Mouse (Mus musculus) limb, embryonic 15.5 days (tissue): ENCODE measurements at regions not wholly inside any gene's neighbourhood (a gene's known extent, or its start where the extent isn't known, plus 50 kb on each side); places are given as distances from the start of the nearest gene placed in this dataset.
A peak's percentile ranks its signal among the peaks of the same experiment; 100 is the strongest.

Experiments
- ATAC-seq: fragments of 200-750 bp; cut with Nextera tagmentation; 2 replicates; pipeline ENCODE4 v1.8.0; 2017; ENCODE audit warnings: low read depth, moderate TSS enrichment; ENCODE audit not compliant: insufficient number of reproducible peaks, low FRiP score, low TSS enrichment
- H3K27ac ChIP-seq: fragments of 300-500 bp; sonication (generic); 2 replicates; pipeline ENCODE4 v1.5.1; 2015; ENCODE audit warnings: moderate library complexity, mild to moderate bottlenecking, inconsistent platforms
- H3K27me3 ChIP-seq: fragments of 300-500 bp; sonication (generic); 2 replicates; pipeline ENCODE4 v1.6.1; 2015; ENCODE audit warnings: inconsistent platforms
- H3K36me3 ChIP-seq: fragments of 300-500 bp; sonication (generic); 2 replicates; pipeline ENCODE4 v1.6.1; 2015; ENCODE audit warnings: inconsistent platforms
- H3K4me1 ChIP-seq: fragments of 300-500 bp; sonication (generic); 2 replicates; pipeline ENCODE4 v1.6.1; 2015; ENCODE audit warnings: inconsistent platforms
- H3K4me2 ChIP-seq: fragments of 300-500 bp; sonication (generic); 2 replicates; pipeline ENCODE4 v1.6.1; 2015; ENCODE audit warnings: mild to moderate bottlenecking, inconsistent platforms
- H3K4me3 ChIP-seq: fragments of 300-500 bp; sonication (generic); 2 replicates; pipeline ENCODE4 v1.5.1; 2015; ENCODE audit warnings: mild to moderate bottlenecking, inconsistent platforms
- H3K9ac ChIP-seq: fragments of 300-500 bp; sonication (generic); 2 replicates; pipeline ENCODE4 v1.6.1; 2015; ENCODE audit warnings: inconsistent platforms
- H3K9me3 ChIP-seq: fragments of 300-500 bp; sonication (generic); 2 replicates; pipeline ENCODE4 v1.6.1; 2016; ENCODE audit warnings: inconsistent platforms
- WGBS: fragments of 180-500 bp; shearing (Covaris S2); methylation state at CpG from one replicate; pipeline ENCODE4 v1.1.7; 2015; 5-methylcytosine and 5-hydroxymethylcytosine counted together

DNA sequence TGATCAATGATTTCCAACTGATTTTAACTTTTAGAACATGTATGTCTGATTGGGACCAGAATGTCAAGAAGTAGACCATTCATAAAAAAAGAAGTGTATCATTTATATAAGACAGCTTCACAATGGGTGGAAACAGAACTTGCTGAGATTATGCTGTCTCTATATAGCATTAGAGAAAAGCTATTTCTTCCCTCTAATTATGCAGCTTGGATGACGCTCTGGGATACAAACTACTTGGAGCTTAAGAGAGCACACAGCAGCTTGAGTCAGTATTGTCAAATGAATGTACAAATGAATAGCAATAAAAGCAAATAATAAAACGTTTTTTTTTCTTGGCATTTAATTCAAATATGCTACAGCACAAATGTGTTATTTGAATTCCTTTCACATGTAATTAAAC is 428.7 kb downstream of the Hace1 start:
- H3K9me3 ChIP-seq = no peaks in the 10 kb centered on the region
- H3K27ac ChIP-seq = no peak overlapping the region
- no peak for ATAC-seq
- 48% methylated on average over 2 of the region's 2 CpGs for WGBS
- no peaks in the 10 kb centered on the region for H3K36me3 ChIP-seq
- H3K27me3 ChIP-seq = no peaks in the 10 kb centered on the region
- H3K4me3 ChIP-seq = no peak overlapping the region
- H3K4me2 ChIP-seq = no peak overlapping the region
- no peak overlapping the region for H3K9ac ChIP-seq
- H3K4me1 ChIP-seq = no peaks in the 10 kb centered on the region

DNA sequence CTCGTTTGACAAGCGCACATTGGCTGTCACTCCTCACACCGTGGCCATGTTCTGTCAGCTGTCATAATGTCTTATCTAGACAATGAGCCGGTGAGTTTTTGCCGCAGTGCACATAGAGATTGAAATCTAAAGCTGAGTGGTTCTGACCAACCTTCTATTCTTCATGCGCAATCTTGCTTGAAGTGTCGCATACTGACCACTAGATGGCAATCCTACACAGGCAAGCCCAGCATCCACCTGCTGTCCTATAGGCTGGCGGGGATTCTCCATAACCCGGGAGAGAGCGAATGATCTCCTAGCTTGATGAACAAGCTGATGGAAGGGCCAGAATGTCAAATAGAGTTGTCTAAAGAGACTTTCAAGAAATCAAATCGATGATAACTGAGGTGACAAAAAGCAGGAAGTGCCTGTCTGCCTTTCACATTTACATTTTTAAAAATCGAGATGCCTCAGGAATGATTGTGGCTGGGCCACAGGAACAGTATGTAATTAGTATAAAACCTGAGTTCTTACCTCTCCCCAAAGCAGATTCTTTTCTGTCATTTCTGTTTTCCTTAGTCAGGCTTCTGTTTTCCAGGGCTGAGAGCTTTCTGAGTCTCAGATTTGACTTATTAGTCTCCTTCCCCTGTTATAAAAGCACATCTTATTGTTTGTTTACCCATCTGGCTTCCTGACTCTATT is 434.4 kb downstream of the Hace1 start:
- Histone ChIP-seq H3K9ac (no peak overlapping the region), H3K27me3 (no peaks in the 10 kb centered on the region), H3K36me3 (no peaks in the 10 kb centered on the region), H3K4me3 (no peak overlapping the region), H3K4me1 (peaks cover 5% of the 10 kb centered on the region; the same call in 1 of the 2 replicates), H3K4me2 (no peak overlapping the region), H3K9me3 (no peaks in the 10 kb centered on the region), H3K27ac (no peak overlapping the region)
- WGBS = 22% methylated on average over 12 of the region's 12 CpGs
- no peak for ATAC-seq

DNA sequence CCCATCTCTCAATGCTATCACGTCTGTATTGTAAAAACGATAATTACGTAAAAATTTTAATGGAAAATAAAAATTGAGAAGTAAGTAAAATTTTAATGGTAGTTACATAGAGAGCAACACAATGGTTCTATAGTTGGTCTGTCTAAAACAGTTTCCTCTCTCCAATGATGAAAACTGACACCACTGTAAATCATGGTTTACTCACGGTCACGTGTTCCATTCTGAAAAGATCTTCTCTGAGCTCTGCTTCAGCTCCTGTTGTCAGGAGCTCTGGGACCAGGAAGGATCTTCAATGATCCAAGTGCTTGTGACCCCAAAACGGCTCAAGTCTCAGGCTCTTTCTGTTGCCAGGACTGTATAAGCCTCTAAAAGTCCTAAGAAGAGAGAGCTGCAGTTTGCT is 435.0 kb downstream of the Hace1 start:
- H3K36me3 ChIP-seq = no peaks in the 10 kb centered on the region
- no peak overlapping the region for H3K27ac ChIP-seq
- H3K4me1 ChIP-seq = peaks cover 5% of the 10 kb centered on the region; the same call in 1 of the 2 replicates
- no peaks in the 10 kb centered on the region for H3K9me3 ChIP-seq
- H3K27me3 ChIP-seq = no peaks in the 10 kb centered on the region
- no peak for ATAC-seq
- no peak overlapping the region for H3K9ac ChIP-seq
- no peak overlapping the region for H3K4me3 ChIP-seq
- H3K4me2 ChIP-seq = no peak overlapping the region
- WGBS = 57% methylated on average over 6 of the region's 6 CpGs

DNA sequence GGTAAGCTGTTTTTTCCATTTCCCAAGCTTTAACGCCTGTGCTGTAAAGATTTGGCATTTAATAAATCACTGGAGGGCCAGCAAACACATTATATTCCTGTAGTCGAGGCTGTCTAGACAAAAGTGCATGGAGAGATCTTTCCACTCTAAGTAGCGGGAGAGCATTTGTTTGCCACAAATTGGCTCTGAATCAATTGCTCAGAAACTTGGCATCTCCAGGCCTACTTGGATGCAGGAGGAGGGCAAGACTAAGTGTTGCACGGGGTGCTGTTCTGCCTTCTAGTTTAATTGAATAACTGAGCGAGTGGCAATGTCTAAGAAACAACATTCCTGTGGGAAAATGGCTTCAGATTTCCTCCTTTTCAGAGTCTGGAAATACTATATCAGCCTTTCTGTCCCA is 438.7 kb downstream of the Hace1 start:
- H3K9me3 ChIP-seq = no peaks in the 10 kb centered on the region
- WGBS = 27% methylated on average over 5 of the region's 5 CpGs
- H3K4me1 ChIP-seq = peaks cover 5% of the 10 kb centered on the region; the same call in 1 of the 2 replicates
- no peaks in the 10 kb centered on the region for H3K27me3 ChIP-seq
- H3K4me3 ChIP-seq = no peak overlapping the region
- no peaks in the 10 kb centered on the region for H3K36me3 ChIP-seq
- no peak overlapping the region for H3K4me2 ChIP-seq
- H3K27ac ChIP-seq = no peak overlapping the region
- 0 out of 2 replicates have a peak, but pooled peaks have one; percentile 55 for ATAC-seq
- H3K9ac ChIP-seq = no peak overlapping the region

DNA sequence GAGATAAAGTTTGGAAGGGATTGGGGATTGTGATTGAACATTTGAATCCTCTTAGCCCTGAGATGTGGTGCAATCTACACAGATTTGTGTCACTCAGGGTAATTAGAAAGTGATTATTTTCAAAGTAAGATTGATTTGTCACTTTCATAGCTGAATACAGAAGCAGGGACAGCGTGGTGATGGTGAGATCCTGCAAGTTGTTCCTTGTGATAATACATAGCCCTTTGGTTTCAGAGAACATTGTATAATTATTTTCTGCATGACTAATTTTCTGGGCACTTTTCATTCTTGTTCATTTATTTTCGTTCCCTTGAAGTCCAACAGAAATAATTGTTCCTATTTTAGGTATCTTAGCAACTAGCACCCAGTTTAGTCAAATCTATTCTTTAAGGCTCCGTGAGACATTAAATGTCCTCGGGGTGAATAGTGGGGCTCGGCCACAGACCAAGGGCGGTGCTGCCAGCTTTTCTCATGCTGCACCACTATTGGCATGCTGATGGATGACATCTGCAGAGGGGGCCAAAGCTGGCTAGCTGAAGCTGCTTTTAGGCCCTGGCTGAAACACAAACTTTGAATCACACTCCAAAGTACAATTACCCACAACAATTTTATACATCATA is 468.0 kb downstream of the Hace1 start:
- ATAC-seq = no peak

DNA sequence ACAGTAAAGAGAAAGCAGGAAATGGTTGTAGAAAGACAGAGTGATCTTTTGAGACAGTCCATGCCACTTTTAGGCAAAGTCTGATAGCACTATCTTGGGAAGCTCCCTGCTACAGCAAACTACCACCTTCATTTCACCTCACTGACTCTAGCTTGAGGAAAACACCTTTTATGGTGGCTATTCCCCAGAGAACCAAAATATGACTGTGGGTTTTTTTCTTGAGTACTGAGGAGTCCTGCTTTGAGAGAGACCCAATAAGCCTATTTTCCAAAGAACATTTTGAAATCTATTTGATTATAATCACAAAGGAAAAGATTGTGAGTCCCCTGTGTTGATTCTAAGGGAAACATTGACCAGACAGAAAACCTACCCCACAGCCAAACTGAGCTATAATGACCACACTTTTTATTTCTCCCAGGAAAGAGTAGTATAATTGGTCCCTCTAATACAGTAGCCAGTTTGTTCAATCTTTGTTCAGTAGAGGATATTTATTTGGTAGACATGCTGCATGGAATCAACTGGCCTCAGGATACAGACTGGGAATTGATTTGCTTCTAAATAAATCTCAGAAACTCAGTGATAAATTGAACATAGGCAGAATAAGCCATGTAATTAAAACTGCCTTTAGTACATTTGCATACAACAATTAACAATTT is 468.6 kb downstream of the Hace1 start:
- Histone ChIP-seq H3K27me3 (no peaks in the 10 kb centered on the region), H3K9me3 (no peaks in the 10 kb centered on the region)
- no peak for ATAC-seq

More for the DNA sequence above, 468.0 kb downstream of the Hace1 start:
- Histone ChIP-seq H3K4me1 (no peaks in the 10 kb centered on the region), H3K9me3 (no peaks in the 10 kb centered on the region), H3K36me3 (no peaks in the 10 kb centered on the region), H3K4me2 (no peak overlapping the region), H3K27ac (no peak overlapping the region), H3K4me3 (no peak overlapping the region), H3K27me3 (no peaks in the 10 kb centered on the region), H3K9ac (no peak overlapping the region)
- WGBS = 60% methylated on average over 6 of the region's 6 CpGs

DNA sequence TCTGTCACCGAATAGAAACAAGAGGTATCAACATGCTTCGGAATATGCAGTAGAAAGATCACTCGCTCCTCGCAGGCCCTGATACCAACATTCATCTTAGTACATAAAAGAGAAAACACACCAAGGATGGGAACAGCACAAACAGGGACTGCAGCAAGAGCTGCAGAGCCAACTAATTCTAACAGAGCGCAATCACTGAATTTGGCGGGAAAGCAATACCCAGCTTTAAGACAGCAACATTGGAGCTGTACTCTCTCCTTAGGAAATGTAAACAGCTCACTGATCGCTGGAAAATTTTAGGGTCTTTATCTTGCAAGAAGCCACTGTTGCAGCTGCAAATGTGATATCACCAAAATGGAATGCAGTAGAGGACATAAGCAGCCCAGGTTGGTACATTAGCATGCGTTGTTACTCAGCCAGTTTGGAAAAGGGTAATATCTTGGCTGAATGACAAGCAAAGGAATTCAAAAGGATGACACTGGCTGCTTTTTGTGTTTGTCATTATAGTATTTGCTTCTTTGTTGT is 469.3 kb downstream of the Hace1 start:
- Histone ChIP-seq H3K4me1 (no peaks in the 10 kb centered on the region), H3K27me3 (no peaks in the 10 kb centered on the region), H3K36me3 (no peaks in the 10 kb centered on the region), H3K4me3 (no peak overlapping the region), H3K4me2 (no peak overlapping the region), H3K27ac (no peak overlapping the region), H3K9me3 (no peaks in the 10 kb centered on the region), H3K9ac (no peak overlapping the region)
- no peak for ATAC-seq
- WGBS = 79% methylated on average over 8 of the region's 8 CpGs

More for the DNA sequence above, 468.6 kb downstream of the Hace1 start:
- H3K27ac ChIP-seq = no peak overlapping the region
- H3K9ac ChIP-seq = no peak overlapping the region
- no peak overlapping the region for H3K4me3 ChIP-seq
- no peak overlapping the region for H3K4me2 ChIP-seq
- H3K4me1 ChIP-seq = no peaks in the 10 kb centered on the region
- H3K36me3 ChIP-seq = no peaks in the 10 kb centered on the region

DNA sequence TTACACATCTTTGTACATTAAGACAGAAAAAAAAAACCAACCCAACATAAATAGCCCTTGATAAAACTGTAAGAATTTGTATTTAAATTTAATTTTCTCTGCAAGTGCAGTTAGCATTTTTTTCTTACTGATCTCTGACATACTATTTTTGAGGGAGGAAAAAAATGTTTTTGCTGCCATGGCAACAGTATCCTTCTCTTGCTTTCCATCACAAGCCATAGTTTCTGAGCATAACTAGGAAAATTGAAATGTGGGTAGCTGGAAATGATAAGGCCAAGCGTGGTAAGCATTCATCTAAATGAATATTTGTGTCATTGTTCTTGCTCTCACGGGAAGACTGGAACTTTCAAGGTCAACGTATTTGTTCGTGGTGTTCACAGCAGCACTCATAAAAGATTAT is 470.0 kb downstream of the Hace1 start:
- WGBS = 46% methylated on average over 4 of the region's 4 CpGs
- H3K9ac ChIP-seq = no peak overlapping the region
- H3K27me3 ChIP-seq = no peaks in the 10 kb centered on the region
- H3K27ac ChIP-seq = no peak overlapping the region
- no peaks in the 10 kb centered on the region for H3K9me3 ChIP-seq
- no peak for ATAC-seq
- H3K4me3 ChIP-seq = no peak overlapping the region
- H3K4me1 ChIP-seq = no peaks in the 10 kb centered on the region
- no peak overlapping the region for H3K4me2 ChIP-seq
- H3K36me3 ChIP-seq = no peaks in the 10 kb centered on the region

DNA sequence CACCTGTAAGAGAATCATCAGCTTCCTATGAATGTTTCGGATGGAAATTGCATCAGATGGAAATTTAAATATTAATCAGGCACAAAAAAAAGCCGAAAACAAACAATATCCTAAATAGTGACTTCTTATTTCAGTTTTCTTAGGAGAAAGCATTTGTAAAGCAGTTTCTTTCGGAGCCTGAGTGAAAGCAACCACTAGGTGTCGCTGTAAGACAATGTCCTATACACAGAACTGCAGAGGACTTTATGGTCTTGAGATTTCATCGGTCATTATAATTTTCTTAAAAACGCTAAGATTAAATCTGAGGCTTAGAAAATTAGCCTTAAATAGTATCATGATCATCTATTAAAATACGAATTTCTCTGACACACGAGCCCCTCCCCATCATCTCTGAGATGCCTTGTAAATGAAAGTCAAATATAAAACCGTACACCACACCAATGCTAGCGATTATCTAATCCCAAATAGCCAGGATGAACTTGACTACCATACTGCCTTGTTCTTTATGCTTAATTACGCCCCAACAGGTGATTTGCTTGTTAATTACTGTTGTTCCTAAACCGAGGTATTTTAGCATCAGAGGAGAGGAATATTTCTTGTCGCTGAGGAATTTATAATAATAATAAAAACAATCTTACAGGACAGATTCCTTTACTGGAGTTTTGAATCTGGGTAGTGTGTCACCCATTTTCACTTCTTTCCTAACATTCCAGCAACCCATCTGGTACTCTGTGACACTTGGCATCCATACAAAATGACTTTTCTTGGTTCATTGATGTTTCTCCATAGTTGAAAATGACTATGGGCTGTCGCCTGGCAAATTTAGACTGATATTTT is 480.0 kb downstream of the Hace1 start:
- Histone ChIP-seq H3K4me3 (no peak overlapping the region), H3K36me3 (no peaks in the 10 kb centered on the region), H3K4me1 (no peaks in the 10 kb centered on the region), H3K9ac (no peak overlapping the region), H3K27me3 (no peaks in the 10 kb centered on the region), H3K9me3 (no peaks in the 10 kb centered on the region), H3K4me2 (no peak overlapping the region), H3K27ac (no peak overlapping the region)
- ATAC-seq = no peak
- WGBS = 27% methylated on average over 14 of the region's 14 CpGs

DNA sequence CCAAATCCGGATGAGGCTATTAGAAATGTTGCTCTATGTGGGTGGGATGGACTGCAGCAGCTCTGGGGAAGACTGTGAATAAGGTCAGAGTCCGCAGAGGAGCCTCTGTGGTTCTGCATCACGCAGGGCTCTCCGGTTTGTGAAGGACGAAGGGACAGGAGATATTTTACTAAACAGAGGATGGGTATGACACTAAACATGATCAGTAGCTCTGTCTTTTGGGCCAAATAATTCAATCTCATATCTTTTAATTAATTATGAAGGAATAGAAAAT is 480.5 kb downstream of the Hace1 start:
- H3K4me2 ChIP-seq = no peak overlapping the region
- H3K27me3 ChIP-seq = no peaks in the 10 kb centered on the region
- no peak for ATAC-seq
- no peaks in the 10 kb centered on the region for H3K9me3 ChIP-seq
- no peaks in the 10 kb centered on the region for H3K36me3 ChIP-seq
- no peak overlapping the region for H3K27ac ChIP-seq
- WGBS = 73% methylated on average over 5 of the region's 5 CpGs
- no peak overlapping the region for H3K4me3 ChIP-seq
- no peak overlapping the region for H3K9ac ChIP-seq
- H3K4me1 ChIP-seq = no peaks in the 10 kb centered on the region

DNA sequence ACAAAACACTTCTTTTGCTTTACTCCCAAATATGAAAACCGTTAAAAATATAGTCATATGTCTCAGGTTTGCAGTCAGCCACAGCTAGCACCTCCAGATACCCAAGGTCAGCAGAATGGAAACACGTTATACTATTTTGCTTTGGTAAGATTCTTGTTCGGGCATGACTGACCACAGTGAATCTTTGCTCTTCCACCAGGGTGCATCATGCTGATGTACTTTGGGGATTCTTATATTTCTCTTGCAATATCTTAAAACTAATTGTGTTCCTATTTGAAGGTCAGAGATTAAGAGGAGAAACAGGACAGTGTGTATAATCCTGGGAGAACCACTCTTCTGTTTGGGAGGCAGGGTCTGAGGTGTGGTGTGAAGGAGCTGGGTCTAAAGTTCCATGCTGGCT is 481.7 kb downstream of the Hace1 start:
- no peak overlapping the region for H3K9ac ChIP-seq
- 77% methylated on average over 3 of the region's 3 CpGs for WGBS
- no peak for ATAC-seq

DNA sequence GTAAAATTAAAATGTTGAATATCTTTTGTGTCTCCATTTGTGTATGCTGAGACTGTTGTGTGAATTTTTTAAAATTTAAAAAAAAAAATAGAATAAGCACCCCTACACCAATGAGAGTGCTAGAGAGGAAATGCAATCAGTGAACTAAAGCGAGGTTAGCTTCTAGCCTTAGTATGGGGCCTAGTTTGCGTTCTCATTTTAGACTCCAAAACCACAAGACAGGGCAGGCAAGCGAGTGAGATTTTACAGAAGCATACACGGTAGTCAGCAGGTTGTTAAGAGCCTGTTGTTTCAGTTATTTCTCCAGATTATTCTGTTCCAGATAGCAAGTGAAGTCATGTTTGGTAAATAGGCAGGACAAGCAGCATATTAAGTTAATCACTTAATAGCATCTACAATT is 486.2 kb downstream of the Hace1 start:
- Histone ChIP-seq H3K4me2 (no peak overlapping the region), H3K36me3 (no peaks in the 10 kb centered on the region), H3K4me1 (no peaks in the 10 kb centered on the region), H3K27me3 (no peaks in the 10 kb centered on the region), H3K4me3 (no peak overlapping the region), H3K9ac (no peak overlapping the region), H3K9me3 (no peaks in the 10 kb centered on the region), H3K27ac (no peak overlapping the region)
- no peak for ATAC-seq
- 81% methylated on average over 4 of the region's 4 CpGs for WGBS

More for the DNA sequence above, 481.7 kb downstream of the Hace1 start:
- no peaks in the 10 kb centered on the region for H3K4me1 ChIP-seq
- no peak overlapping the region for H3K4me2 ChIP-seq
- H3K27me3 ChIP-seq = no peaks in the 10 kb centered on the region
- no peaks in the 10 kb centered on the region for H3K36me3 ChIP-seq
- H3K4me3 ChIP-seq = no peak overlapping the region
- H3K27ac ChIP-seq = no peak overlapping the region
- H3K9me3 ChIP-seq = no peaks in the 10 kb centered on the region
